Mouse (Mus musculus): ENCODE measurements around the gene Gm10226. TPM values are rescaled to one million over a fixed set of nuclear protein-coding genes. Genes with fewer than 3 reads are reported as not detected.
"Not testable (repeated sequence)": the region's sequence is repeated elsewhere in the genome, so short reads cannot be mapped to it uniquely, and the experiment has no call there.

The Gm10226 gene
- 7.1 and 9.4 TPM in 2 replicates for total RNA-seq (2015)
- total RNA-seq (2017): 20.6 TPM in 1 of 2 replicates, not detected in the other

- no peak for ATAC-seq (replicated peaks; ENCODE audit: poor library complexity)
These were observed at the start of gene Gm10226 for GRCm38 (mm10) chr17:21691560-21691959. Gene Gm10226, plus strand, starts transcription at chr17:21691860.

DNA sequence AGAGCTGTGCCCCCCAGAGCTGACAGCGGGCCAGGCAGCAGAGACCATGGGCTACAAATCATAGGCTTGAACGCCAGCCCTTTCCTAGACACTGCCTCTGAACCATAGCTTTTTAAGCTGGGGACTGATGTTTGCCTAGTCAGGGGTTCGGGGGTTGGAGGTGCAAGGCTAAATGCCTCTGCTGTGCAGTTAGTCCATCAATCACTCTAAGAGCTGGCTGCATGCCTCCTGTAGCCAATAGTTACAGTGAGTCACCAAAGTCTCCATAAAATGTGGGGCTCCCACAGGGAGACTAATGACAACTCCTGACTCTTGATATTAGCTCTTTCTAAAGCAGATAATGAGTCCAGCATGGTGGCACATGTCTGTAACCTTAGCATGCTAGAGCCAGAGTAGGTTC is 42.9 kb upstream of the Gm10226 start:
- no peak for ATAC-seq (replicated peaks; ENCODE audit: poor library complexity)

GRCm38 (mm10) chr17:21649936-21650335 is 41.7 kb upstream of the Gm10226 start:
- ATAC-seq (replicated peaks; ENCODE audit: poor library complexity): peak; percentile 67

GRCm38 (mm10) chr17:21650364-21650907 is 41.2 kb upstream of the Gm10226 start, which contains the start of gene Zfp983:
Gene Zfp983, plus strand, starts transcription at chr17:21650624.
- ATAC-seq (replicated peaks; ENCODE audit: poor library complexity): peak; percentile 96

DNA sequence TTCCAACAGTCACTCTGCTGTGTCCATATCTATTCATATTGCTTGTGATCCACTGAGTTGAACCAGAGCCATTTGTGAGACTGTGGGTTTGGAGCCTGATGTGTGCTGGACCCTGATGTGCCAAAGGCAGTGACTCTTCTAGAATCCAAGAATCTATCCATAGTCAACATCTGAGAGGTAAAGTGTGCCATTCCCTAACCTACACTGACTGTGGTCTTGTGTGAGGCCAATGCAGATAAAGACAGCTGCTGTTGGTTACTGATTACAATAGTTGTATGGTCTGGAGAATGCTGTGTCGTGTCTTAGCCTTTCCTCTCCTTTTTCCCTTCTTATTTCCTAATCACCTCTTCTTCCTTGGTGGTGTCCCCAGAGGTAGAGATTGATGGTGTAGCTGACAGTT is 12.8 kb upstream of the Gm10226 start:
- peak; percentile 26 for ATAC-seq (replicated peaks; ENCODE audit: poor library complexity)

DNA sequence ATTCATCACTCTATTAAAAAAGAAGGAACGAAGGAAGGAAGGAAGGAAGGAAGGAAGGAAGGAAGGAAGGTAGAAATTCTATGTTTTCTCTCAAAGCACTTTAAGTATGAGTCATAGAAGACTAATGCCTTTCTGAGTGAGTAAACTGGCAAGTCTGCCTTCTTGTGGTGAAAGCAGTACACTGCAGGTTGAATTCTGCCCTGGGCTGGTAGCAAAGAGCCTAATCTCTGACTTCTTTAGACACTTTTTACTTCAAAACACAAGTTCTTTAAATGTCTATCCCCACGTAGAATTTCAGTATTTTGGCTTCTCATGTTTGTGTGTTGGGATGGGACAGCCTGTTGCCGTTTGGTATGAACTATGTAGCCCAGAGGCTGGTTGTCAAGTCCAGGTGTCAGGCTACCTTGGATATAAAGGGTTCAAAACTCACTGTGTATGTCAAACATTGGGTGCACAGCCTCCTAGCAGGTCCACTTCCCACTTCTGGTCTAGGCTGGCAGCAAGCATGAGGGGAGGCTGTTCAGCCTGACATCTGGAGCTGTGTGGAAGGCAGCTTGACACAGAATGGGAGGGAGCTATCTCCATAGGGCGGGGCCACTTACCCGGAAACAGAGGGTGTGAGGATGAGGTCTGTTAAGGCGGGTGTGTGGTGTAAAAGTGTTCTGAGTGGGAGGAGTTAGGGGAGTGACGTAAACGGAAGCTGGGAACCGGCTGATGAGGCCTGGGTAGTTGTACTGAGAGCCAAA is 12.2 kb upstream of the Gm10226 start:
- ATAC-seq (replicated peaks; ENCODE audit: poor library complexity): peak; percentile 94

DNA sequence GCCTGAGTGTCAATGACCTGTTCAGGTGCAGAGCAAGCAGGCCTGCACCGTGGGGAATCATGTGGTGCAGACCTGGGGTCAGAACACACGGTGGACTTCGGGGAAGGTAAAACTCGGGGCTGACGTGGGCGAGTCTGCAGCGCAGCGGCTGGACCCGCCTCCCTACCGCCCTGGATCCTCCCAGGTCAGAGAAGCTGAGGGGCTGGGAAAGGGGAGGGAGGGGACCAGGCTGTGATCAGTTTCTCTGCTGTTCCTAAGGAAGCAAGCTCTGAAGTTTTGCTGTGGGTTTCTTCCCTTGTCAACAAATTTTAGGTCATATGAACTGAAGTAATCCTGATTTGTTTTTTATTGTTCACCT is 11.7 kb upstream of the Gm10226 start:
- ATAC-seq (replicated peaks; ENCODE audit: poor library complexity): peak; percentile 65

GRCm38 (mm10) chr17:21693342-21693741 is 1.7 kb downstream of the Gm10226 start:
- no peak for ATAC-seq (replicated peaks; ENCODE audit: poor library complexity)

DNA sequence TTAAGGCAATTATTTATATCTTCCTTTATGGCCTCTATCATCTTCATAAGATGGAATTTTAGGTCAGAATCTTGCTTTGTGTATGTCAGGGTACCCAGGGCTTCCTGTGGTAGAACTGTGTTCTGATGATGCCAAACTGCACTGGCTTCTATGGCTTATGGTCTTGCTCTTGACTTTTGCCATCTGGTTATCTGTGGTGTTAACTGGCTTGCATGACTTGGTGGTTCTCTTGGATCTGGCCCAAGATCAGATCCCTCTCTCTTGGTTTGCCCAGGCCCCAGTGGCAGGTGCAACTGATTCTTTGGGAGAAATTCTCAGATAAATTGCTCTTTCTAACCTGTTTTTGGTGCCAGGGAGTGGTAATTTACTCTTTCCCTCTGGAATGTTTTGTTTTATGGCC is 4.4 kb downstream of the Gm10226 start:
- ATAC-seq (replicated peaks; ENCODE audit: poor library complexity): peak; percentile 58

DNA sequence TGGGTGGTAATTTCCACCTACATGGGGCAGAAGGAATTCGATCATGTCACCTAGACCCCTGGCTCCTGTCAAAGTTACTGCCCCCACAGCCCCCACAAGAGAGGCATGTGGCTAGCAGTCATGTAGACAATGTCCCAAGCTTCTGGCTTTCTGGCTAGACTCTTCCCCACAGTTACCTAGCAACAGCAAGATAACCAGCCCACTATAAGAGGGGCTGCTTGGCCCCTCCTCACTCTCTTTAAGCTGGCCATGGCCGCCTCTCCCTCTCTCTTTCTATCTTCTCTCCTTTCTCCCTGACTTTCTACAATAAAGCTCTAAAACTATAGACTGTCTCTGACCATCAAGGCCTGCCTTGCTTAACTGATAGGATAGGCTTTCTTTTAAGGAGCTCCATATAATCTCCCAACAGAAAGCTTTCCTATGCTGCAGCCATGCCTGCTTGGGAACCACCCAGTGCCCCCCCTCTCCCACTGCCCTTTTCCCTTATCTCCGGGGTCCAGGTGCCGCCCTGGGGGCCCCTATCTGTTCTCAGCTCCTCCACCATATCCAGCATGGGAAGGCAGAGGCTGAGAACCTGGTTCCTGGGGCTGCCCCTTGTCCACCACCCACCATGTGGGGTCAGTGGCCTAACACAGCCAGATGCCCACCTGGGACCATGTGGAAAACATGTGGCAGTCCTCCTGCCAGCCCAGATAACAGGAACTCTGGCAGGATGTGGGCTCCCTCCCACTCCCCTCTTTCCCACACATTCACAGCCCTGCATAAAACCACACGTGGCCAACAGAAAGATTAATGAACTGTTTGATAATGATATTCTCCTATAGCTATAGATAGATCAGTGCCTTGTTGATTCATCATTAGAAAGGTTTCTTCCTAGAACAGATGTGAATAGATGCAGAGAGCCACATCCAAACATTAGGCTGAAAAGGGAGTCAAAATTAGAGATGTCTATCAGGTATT is 10.9 kb downstream of the Gm10226 start:
- ATAC-seq (replicated peaks; ENCODE audit: poor library complexity): peak; percentile 69

GRCm38 (mm10) chr17:21703414-21703813 is 11.8 kb downstream of the Gm10226 start:
- ATAC-seq (replicated peaks; ENCODE audit: poor library complexity): peak; percentile 62

- peak; percentile 80 for ATAC-seq (replicated peaks; ENCODE audit: poor library complexity)
These were observed 15.8 kb downstream of the Gm10226 start, which contains the start of gene Zfp760 for GRCm38 (mm10) chr17:21707343-21707996. Gene Zfp760, plus strand, starts transcription at chr17:21707741.

- peak; percentile 38 for ATAC-seq (replicated peaks; ENCODE audit: poor library complexity)
These were observed 16.7 kb downstream of the Gm10226 start for GRCm38 (mm10) chr17:21708401-21708800.

DNA sequence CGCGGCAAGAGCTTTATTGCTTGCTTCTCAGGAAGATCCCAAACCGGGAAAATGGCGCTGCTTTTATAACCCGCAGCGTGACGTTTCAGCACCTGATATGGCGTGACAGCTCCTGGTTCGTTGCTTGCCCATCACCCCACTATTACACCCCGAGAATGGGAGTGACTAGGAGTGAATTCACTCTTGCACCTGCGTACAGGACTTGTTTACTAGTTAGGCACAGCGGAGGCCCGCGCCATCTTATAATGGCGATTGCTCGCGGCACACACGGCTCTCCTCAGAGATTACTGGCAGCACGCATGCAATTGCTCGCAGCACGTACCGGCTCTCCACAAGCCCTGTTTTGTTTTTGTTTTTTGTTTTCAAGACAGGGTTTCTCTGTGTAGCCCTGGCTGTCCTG is 38.8 kb downstream of the Gm10226 start, which contains the start of gene Zfp229:
TSS of gene Zfp229 (plus strand) at position 301 of the 400 bp plus-strand sequence.
- not testable (repeated sequence) for ATAC-seq (replicated peaks; ENCODE audit: poor library complexity)

- ATAC-seq (replicated peaks; ENCODE audit: poor library complexity): peak; percentile 5; the same call in 1 of the 2 replicates
These were observed 41.4 kb downstream of the Gm10226 start for GRCm38 (mm10) chr17:21733049-21733448.

- ATAC-seq (replicated peaks; ENCODE audit: poor library complexity): peak; percentile 96
These were observed 41.9 kb downstream of the Gm10226 start for GRCm38 (mm10) chr17:21733529-21734031.

All from megakaryocyte progenitor cell, adult 5-6 weeks (primary cell).